Mouse (Mus musculus): ENCODE measurements around the gene Tnfaip3. TPM values are rescaled to one million over a fixed set of nuclear protein-coding genes. Genes with fewer than 3 reads are reported as not detected.

Gene Tnfaip3
- polyA plus RNA-seq (2015; fragmentation: Nextera tagmentation; extraction: Ambion mirVana), result 3.2 and 3.9 TPM in 2 replicates

DNA sequence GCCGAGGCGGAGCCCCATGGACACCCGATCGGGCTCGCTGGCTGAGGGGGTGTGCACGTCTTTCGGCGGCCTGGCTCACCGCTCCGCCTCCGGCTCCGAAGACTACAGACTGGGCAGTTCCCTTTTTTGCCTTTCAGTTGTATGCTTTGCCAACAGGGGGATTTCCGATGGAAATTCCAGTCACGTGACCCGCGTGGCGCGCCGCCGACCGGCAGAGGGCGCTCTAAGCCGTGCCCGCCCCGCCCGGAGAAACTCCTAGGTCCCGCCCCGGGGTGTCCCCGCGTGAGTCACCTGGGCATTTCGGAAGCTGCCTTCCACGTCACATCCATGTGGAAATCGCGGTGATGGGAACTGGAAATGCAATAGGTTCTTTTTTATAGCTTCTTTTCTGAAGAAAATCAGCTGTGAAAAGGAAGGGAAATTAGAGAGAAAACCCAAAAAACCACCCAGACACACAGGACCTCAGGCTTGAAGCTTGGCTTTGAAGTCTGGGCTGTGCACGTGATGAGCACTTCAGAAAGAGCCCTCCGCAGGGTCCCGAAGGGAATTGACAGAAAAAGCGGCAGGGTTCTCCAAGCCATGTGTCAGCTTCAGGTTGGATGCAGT, at the start of gene Tnfaip3:
TSS of gene Tnfaip3 (minus strand) at position 401 of the 606 bp plus-strand sequence.
- H3K9me3 ChIP-seq, result no peaks in the 10 kb centered on the region
- H3K27ac ChIP-seq, result peak within 1 kb of the TSS; percentile 89
- no peaks in the 10 kb centered on the region for H3K36me3 ChIP-seq
- ATAC-seq (ENCODE audit: low FRiP score, low read depth), result peak; percentile 95
- WGBS, result under 1% methylated on average over 32 of the region's 38 CpGs
- H3K4me1 ChIP-seq, result peaks cover 23% of the 10 kb centered on the region
- H3K4me3 ChIP-seq, result peak within 1 kb of the TSS; percentile 85
- no peaks in the 10 kb centered on the region for H3K27me3 ChIP-seq
- peak within 1 kb of the TSS; percentile 81 for H3K4me2 ChIP-seq (replicated peaks)
- peak within 1 kb of the TSS; percentile 84 for H3K9ac ChIP-seq

DNA sequence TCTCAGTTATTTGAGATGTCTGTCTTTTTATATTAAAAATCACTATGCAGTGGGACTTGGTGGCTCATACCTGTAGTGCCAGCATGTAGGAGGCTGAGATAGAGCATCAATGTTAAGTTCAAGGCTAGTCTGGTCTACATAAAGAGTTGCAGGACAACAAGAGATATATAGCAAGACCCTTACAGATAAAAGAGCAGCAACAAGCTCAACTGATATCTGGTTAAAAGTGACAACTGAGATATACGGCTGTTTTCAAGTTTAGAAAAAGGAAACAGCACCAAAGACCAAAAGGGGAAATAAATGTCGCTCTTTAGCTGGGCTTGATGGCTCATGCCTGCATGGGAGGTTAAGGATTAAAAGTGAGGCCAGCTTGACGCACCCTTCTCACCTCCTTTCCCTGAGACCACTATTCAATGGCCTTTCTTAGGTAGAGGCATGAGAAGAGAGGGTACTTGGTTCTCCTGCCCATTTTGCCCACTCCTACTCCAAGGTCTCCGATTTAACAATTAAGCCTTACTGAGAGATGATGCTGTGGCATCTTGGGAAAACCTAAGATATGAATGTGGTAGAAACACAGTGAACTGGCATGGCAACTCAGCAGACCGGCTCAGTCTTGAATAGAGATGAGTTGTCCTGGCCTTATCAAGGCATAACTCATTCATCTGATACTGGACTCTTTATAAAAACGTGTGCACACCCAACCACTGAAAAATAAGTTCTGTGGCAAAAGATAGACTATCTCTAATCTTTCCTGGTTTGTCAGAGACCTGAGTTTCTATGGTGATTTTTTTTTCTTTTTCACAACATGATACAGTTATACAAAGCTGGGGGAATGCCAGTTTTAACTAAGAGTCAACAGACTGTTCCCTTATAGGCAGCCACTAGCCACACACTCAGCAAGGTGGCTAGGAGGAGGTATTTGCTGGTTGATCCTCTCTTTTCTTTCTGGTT, 49.5 kb upstream of the Tnfaip3 start:
- no peaks in the 10 kb centered on the region for H3K36me3 ChIP-seq
- H3K27ac ChIP-seq, result no peak overlapping the region
- H3K4me2 ChIP-seq (replicated peaks), result no peak overlapping the region
- no peak overlapping the region for H3K4me3 ChIP-seq
- no peaks in the 10 kb centered on the region for H3K4me1 ChIP-seq
- ATAC-seq (ENCODE audit: low FRiP score, low read depth), result no peak
- no peak overlapping the region for H3K9ac ChIP-seq
- 77% methylated on average over 6 of the region's 6 CpGs for WGBS
- H3K9me3 ChIP-seq, result no peaks in the 10 kb centered on the region
- no peaks in the 10 kb centered on the region for H3K27me3 ChIP-seq

DNA sequence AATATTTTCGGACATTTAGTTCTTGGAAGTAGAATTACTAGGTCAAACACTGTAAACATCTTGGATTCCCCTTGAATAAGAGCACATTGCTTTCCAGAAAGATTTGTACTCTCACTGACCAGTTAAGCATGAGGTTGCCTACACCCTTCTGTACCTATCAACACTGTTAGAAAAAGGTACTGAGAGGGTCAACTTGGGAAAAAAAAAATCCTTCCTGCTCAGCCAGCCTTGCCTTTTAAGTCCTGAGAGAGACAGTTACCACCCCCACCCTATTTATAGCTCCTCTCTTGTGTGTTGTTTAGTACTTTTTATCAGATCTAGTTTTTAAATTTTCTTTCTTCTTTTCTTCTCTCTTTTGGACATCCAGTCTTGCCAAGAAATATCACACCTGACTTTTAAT, 48.2 kb upstream of the Tnfaip3 start:
- ATAC-seq (ENCODE audit: low FRiP score, low read depth), result no peak
- H3K4me1 ChIP-seq, result no peaks in the 10 kb centered on the region
- WGBS, result 81% methylated on average over 1 of the region's 1 CpGs

DNA sequence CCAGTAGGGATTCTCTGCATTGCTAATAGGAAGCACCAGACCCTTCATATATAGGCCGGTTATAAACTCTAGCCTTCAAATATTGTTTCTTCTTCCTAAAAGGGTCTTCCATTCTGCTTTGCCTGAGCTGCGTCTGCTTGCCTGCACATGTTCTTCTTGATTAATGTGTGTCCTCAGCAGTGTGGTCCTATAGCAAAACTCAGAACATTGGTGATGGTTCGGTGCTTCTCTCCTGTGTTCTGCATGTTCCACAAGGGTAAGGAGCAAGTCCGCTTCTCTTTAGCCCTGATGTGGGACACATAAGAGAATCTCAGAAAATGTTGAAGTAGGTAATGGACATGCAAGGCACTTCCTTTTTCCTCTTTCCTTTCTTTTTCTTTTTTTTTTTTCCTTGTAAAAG, 47.8 kb upstream of the Tnfaip3 start:
- H3K9ac ChIP-seq, result no peak overlapping the region
- no peak overlapping the region for H3K27ac ChIP-seq
- H3K27me3 ChIP-seq, result no peaks in the 10 kb centered on the region
- H3K4me1 ChIP-seq, result no peaks in the 10 kb centered on the region
- no peaks in the 10 kb centered on the region for H3K9me3 ChIP-seq
- ATAC-seq (ENCODE audit: low FRiP score, low read depth), result no peak
- no peak overlapping the region for H3K4me2 ChIP-seq (replicated peaks)
- no peaks in the 10 kb centered on the region for H3K36me3 ChIP-seq
- no peak overlapping the region for H3K4me3 ChIP-seq
- 85% methylated on average over 4 of the region's 4 CpGs for WGBS

More for the DNA sequence above, 48.2 kb upstream of the Tnfaip3 start:
- Histone ChIP-seq H3K36me3 (no peaks in the 10 kb centered on the region), H3K9me3 (no peaks in the 10 kb centered on the region), H3K4me3 (no peak overlapping the region), H3K27ac (no peak overlapping the region), H3K4me2 (replicated peaks) (no peak overlapping the region), H3K9ac (no peak overlapping the region), H3K27me3 (no peaks in the 10 kb centered on the region)

DNA sequence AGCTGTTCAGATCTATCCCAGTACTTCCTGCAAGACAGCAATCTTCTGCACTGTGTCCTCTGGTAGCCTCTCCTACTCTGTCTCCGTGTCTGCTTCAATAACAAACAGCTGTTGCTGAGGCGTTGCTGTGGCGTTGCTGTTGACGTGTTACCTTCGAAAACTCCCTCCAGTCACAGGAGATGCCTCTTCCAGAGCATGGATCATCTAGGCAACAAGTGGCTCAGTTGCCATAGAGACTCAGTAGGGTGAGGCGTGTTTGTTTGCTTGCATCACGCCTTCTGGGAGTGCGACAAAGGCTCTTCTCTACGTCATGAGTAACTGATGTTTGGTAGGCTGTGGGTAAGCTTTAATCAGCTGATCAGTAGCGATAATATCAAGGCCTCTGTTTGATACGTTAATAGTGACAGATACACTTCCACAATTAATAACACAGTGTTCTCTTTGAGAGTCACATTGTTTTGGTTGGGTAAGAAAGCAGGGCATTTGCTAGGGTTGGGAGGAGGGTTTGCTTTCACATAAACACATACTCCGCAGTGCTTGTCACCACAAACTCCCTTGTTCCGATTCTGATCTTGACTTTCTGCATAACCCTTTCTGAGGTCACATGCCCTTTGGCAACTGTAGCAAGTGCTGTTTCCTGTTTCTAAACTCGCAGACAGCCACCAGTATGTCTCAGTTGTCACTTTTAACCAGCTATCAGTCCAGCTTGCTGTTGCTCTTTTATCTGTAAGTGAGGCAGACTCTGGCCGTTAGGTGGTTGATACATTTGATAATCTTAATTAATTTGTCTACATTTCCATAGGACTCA, 46.8 kb upstream of the Tnfaip3 start:
- Histone ChIP-seq H3K27ac (no peak overlapping the region), H3K9me3 (no peaks in the 10 kb centered on the region), H3K36me3 (no peaks in the 10 kb centered on the region), H3K9ac (no peak overlapping the region), H3K4me1 (no peaks in the 10 kb centered on the region), H3K4me3 (no peak overlapping the region), H3K27me3 (no peaks in the 10 kb centered on the region), H3K4me2 (replicated peaks) (no peak overlapping the region)
- WGBS, result 57% methylated on average over 15 of the region's 15 CpGs
- no peak for ATAC-seq (ENCODE audit: low FRiP score, low read depth)

DNA sequence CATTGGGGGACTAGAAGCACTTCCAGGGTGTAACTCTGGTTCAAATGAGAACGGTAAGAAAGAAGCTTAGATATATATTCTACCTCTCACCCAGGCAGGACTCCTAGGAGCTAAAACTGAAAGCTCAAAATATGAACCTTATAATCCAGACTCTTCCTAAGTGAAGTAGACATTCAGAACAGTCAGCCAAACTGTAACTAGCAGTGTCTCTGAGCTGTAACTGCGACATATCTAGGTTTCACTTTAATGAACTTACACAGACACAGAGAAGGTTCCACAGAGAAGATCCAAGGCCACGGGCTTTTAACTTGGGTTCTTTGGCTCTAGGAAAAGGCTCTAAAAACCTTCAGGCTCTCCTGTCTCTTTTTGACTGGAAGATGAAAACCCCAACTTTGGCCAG, 45.7 kb upstream of the Tnfaip3 start:
- ATAC-seq (ENCODE audit: low FRiP score, low read depth), result no peak
- Histone ChIP-seq H3K9ac (no peak overlapping the region), H3K27ac (no peak overlapping the region), H3K4me3 (no peak overlapping the region), H3K4me2 (replicated peaks) (no peak overlapping the region), H3K9me3 (no peaks in the 10 kb centered on the region), H3K4me1 (no peaks in the 10 kb centered on the region), H3K36me3 (no peaks in the 10 kb centered on the region), H3K27me3 (no peaks in the 10 kb centered on the region)
- WGBS, result 83% methylated on average over 3 of the region's 3 CpGs

DNA sequence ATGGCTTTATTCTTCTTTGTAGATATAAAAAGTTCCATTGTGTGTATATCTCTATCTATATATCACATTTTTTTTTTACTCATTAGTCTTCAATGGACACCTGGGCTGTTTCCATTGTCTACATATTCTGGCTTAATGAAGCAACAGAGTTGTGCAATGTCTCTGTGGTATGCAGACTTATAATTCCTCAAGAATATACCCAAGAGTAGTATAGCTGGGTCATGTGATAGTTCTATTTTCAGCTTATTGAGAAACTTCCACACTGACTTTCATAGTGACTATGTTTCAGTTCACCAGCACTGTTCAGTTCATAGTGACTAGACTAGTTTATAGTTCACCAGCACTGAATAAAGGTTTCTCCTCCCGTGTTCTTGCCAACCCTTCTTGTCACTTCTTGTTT, 38.1 kb upstream of the Tnfaip3 start:
- Histone ChIP-seq H3K27me3 (no peaks in the 10 kb centered on the region), H3K9me3 (no peaks in the 10 kb centered on the region), H3K4me2 (replicated peaks) (no peak overlapping the region), H3K4me3 (no peak overlapping the region), H3K36me3 (no peaks in the 10 kb centered on the region), H3K9ac (no peak overlapping the region), H3K27ac (no peak overlapping the region), H3K4me1 (no peaks in the 10 kb centered on the region)
- WGBS, result 55% methylated on average over 1 of the region's 1 CpGs
- no peak for ATAC-seq (ENCODE audit: low FRiP score, low read depth)

DNA sequence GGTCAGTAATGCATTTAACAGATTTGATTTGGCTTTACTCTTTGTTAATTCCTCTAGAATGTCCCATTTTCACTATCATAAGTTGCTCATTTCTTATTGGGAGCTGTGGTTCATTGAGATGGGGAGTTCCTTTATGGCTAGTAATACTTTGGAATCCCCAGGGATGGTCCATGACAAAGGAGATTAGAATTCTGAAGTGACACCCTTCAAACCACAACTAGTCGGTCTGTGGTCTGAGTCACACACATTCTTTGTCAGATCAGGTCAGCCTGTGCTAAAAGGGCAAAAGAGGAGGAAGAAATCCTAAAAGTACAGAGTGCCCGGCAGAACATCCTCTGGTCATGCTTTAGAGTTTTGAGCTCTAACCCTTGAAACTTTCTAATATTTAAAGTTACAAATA, 30.5 kb upstream of the Tnfaip3 start:
- Histone ChIP-seq H3K9ac (no peak overlapping the region), H3K27me3 (no peaks in the 10 kb centered on the region), H3K4me3 (no peak overlapping the region), H3K27ac (no peak overlapping the region), H3K9me3 (no peaks in the 10 kb centered on the region), H3K36me3 (no peaks in the 10 kb centered on the region), H3K4me2 (replicated peaks) (no peak overlapping the region), H3K4me1 (0 out of 2 replicates have a peak, but pooled peaks cover 3% of the 10 kb centered on the region)
- WGBS, result 82% methylated on average over 2 of the region's 2 CpGs
- no peak for ATAC-seq (ENCODE audit: low FRiP score, low read depth)

DNA sequence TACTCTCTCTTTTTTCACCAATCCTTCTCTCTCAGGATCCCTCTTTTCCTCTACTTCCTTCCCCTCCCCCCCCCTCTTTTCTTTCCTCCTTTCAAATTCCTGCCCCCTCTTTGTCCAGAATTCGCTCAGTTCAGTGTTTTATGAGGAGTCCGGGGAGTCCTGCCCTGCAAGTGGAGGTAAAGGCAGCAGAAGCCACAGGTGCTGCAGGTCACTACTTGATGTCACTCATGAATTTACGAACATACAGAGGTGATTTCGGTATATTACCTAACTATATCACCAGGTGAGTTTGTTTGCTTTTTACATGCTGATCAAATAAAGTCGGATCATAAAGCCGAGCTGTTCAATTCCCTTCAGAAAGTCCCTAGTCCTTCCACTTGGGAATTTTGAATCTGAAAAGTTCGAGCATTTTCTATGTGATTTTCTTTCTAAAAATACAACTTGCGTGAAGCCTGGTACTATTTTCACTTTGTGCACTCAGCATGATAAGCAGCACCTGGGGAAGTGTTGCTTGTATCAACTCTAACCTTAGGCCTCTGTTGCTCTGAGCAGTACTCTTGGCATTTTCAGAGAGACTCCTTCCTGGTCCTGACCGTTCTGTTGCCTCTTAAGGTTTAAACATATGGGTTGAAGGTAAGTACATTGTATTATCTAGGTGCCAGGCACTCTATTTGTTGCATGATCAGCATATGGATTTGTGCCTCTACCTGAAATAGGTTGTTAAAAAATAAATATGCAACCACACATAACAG, 29.5 kb upstream of the Tnfaip3 start:
- no peak overlapping the region for H3K4me2 ChIP-seq (replicated peaks)
- ATAC-seq (ENCODE audit: low FRiP score, low read depth), result no peak
- no peaks in the 10 kb centered on the region for H3K36me3 ChIP-seq
- no peak overlapping the region for H3K4me3 ChIP-seq
- H3K27ac ChIP-seq, result no peak overlapping the region
- H3K4me1 ChIP-seq, result 0 out of 2 replicates have a peak, but pooled peaks cover 3% of the 10 kb centered on the region
- no peaks in the 10 kb centered on the region for H3K27me3 ChIP-seq
- no peak overlapping the region for H3K9ac ChIP-seq
- 68% methylated on average over 9 of the region's 9 CpGs for WGBS
- H3K9me3 ChIP-seq, result no peaks in the 10 kb centered on the region

DNA sequence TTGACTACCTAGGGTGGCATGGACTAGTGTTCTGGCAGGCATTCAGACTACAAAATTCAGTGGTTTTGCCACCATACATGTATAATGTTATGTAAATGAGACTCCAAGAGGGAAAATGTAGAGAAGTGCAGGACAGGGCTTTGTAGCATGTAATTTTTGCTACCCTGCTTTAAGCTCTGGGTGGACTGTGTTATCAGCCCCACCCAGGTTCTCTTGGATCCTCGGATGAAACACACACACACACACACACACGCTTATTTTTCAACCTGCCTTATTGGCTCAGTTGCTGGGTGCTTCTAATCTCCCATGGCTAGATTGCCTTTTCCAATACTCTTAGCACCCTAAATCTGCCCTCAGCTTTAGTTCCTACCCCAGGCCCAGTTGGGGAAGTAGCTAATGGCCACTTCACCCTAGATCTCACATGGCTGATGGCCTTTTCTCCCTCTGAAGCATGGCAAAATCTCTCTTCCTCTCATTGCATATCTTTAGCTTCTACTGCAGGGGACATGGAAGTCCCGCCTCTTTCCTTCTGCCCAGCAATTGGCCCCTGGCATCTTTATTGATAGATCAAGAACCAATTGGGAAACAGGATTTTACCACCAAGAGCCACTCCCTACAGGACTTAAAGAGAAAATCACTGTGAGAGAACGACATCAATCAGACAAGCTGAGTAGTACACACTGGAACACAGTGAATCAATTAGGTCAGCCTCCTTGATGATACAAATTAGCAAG, 28.2 kb upstream of the Tnfaip3 start:
- Histone ChIP-seq H3K9me3 (no peaks in the 10 kb centered on the region), H3K9ac (no peak overlapping the region), H3K4me3 (no peak overlapping the region), H3K36me3 (no peaks in the 10 kb centered on the region), H3K27me3 (no peaks in the 10 kb centered on the region), H3K4me2 (replicated peaks) (no peak overlapping the region), H3K27ac (no peak overlapping the region), H3K4me1 (0 out of 2 replicates have a peak, but pooled peaks cover 3% of the 10 kb centered on the region)
- WGBS, result 71% methylated on average over 4 of the region's 4 CpGs
- no peak for ATAC-seq (ENCODE audit: low FRiP score, low read depth)

DNA sequence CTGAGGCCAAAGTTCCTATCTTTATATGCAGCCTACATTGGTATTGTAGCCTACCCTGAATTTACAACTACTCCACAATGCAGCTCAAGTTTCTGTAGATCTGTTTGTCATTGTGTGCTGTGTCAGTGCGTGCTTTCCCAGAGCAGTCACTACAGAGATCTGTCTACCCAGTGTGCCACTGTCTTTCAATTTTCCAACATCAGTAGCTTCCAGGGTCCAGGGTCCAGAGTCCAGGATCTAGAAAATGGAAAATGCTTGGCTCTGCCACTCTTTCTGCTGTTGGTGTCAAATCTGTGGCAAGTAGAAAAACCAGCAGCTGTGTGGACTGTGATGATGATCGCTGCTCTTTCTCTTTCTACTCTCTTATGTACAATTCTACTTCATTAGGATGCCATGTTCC, 24.7 kb upstream of the Tnfaip3 start:
- 0 out of 2 replicates have a peak, but pooled peaks cover 3% of the 10 kb centered on the region for H3K4me1 ChIP-seq
- no peak overlapping the region for H3K27ac ChIP-seq
- no peak overlapping the region for H3K9ac ChIP-seq
- H3K9me3 ChIP-seq, result no peaks in the 10 kb centered on the region
- no peak overlapping the region for H3K4me2 ChIP-seq (replicated peaks)
- no peak for ATAC-seq (ENCODE audit: low FRiP score, low read depth)
- H3K27me3 ChIP-seq, result no peaks in the 10 kb centered on the region
- WGBS, result 90% methylated on average over 2 of the region's 2 CpGs
- no peaks in the 10 kb centered on the region for H3K36me3 ChIP-seq
- no peak overlapping the region for H3K4me3 ChIP-seq
